21 mouse cellular contexts compared by ENCODE assay signal in genomic region chr5:44157760-44158159, GRCm38 (mm10). TPM values are rescaled to one million over a fixed set of nuclear protein-coding genes. Genes with fewer than 3 reads are reported as not detected.
DNase-seq lines count a peak whose midpoint lies in the region; ATAC-seq and TF ChIP-seq lines count a peak whose summit lies in the region.
"Had no signal": no experiment of that assay in that cellular context is flagged by ENCODE, and none has a peak within 500 bp of the region (broad histone marks: within the 10 kb centered on the region; RNA-seq: fewer than 3 reads in every experiment).

No protein-coding gene starts in this region.

- ATAC-seq in lung, postnatal 0 days: no peak
- peak; percentile 46 for ATAC-seq in intestine, embryonic 15.5 days
- 0 out of 2 replicates have a peak, but pooled peaks have one; percentile 44 for ATAC-seq in intestine, postnatal 0 days
- ATAC-seq: activated CD4-positive, CD25-positive, alpha-beta regulatory T cell, adult 4 months; forebrain, embryonic 13.5 days; forebrain, embryonic 15.5 days; Patski had no signal

- no peak overlapping the region for H3K4me3 ChIP-seq in lung, postnatal 0 days (ENCODE audit: low read depth, low read length)
- no peak overlapping the region for H3K4me3 ChIP-seq in intestine, embryonic 15.5 days (replicated peaks)
- no peak overlapping the region for H3K4me3 ChIP-seq in intestine, postnatal 0 days (ENCODE audit: low read depth, low read length)
- H3K4me3 ChIP-seq: embryonic facial prominence, embryonic 10.5 days; embryonic facial prominence, embryonic 12.5 days; forebrain, embryonic 13.5 days; forebrain, embryonic 15.5 days had no signal

- no peak for TF ChIP-seq CTCF in lung, postnatal 0 days (IDR thresholded peaks at IDR 0.05)
- TF ChIP-seq CTCF in intestine, postnatal 0 days (IDR thresholded peaks at IDR 0.05; ENCODE audit: low read depth): no peak

- H3K27ac ChIP-seq in lung, postnatal 0 days (ENCODE audit: low read length): no peak overlapping the region
- H3K27ac ChIP-seq in intestine, embryonic 15.5 days: no peak overlapping the region
- no peak overlapping the region for H3K27ac ChIP-seq in intestine, postnatal 0 days (ENCODE audit: low read depth, low read length)
- H3K27ac ChIP-seq: embryonic facial prominence, embryonic 10.5 days; embryonic facial prominence, embryonic 12.5 days; forebrain, embryonic 13.5 days; forebrain, embryonic 15.5 days had no signal

- no peaks in the 10 kb centered on the region for H3K9me3 ChIP-seq in lung, postnatal 0 days (ENCODE audit: low read length)
- no peaks in the 10 kb centered on the region for H3K9me3 ChIP-seq in intestine, embryonic 15.5 days
- H3K9me3 ChIP-seq in intestine, postnatal 0 days (ENCODE audit: control insufficient read depth): no peaks in the 10 kb centered on the region
- H3K9me3 ChIP-seq: embryonic facial prominence, embryonic 10.5 days; embryonic facial prominence, embryonic 12.5 days; forebrain, embryonic 13.5 days; forebrain, embryonic 15.5 days had no signal

- no peaks in the 10 kb centered on the region for H3K36me3 ChIP-seq in lung, postnatal 0 days (ENCODE audit: insufficient read depth, low read length)
- no peaks in the 10 kb centered on the region for H3K36me3 ChIP-seq in intestine, embryonic 15.5 days
- H3K36me3 ChIP-seq in intestine, postnatal 0 days (ENCODE audit: control insufficient read depth, insufficient read depth): no peaks in the 10 kb centered on the region
- H3K36me3 ChIP-seq: embryonic facial prominence, embryonic 10.5 days; embryonic facial prominence, embryonic 12.5 days; forebrain, embryonic 15.5 days had no signal

- DNase-seq in lung, postnatal 0 days (ENCODE audit: low spot score): no peak
- no peak for DNase-seq in lung, adult 18-20 months
- DNase-seq in layer of hippocampus, postnatal 25 days (ENCODE audit: extremely low spot score in 1 of 2, low spot score in 1 of 2): no peak
- DNase-seq in natural killer cell, adult 2 months (ENCODE audit: low spot score in 2 of 2): no peak
- DNase-seq: adrenal gland, adult 8-10 months; adrenal gland, postnatal 14 days; adrenal gland, postnatal 36 days; cerebellum, adult 11-12 months; cerebellum, adult 2 months; cerebellum, adult 9-10 months; cerebellum, postnatal 10 days; cerebellum, postnatal 25 days had no signal

- WGBS in lung, postnatal 0 days: 63% methylated on average over 6 of the region's 6 CpGs
- WGBS in intestine, embryonic 15.5 days: 50% methylated on average over 6 of the region's 6 CpGs
- WGBS in intestine, postnatal 0 days: 31% methylated on average over 6 of the region's 6 CpGs

- no peak overlapping the region for H3K4me2 ChIP-seq in lung, postnatal 0 days (replicated peaks; ENCODE audit: low read depth, low read length)
- H3K4me2 ChIP-seq in intestine, embryonic 15.5 days (replicated peaks): no peak overlapping the region
- H3K4me2 ChIP-seq in intestine, postnatal 0 days (replicated peaks; ENCODE audit: low read depth): no peak overlapping the region
- H3K4me2 ChIP-seq: embryonic facial prominence, embryonic 12.5 days; forebrain, embryonic 13.5 days; forebrain, embryonic 15.5 days had no signal

- H3K27me3 ChIP-seq in lung, postnatal 0 days (replicated peaks; ENCODE audit: insufficient read depth, low read length): no peaks in the 10 kb centered on the region
- H3K27me3 ChIP-seq in intestine, embryonic 15.5 days (replicated peaks): no peaks in the 10 kb centered on the region
- H3K27me3 ChIP-seq in intestine, postnatal 0 days (replicated peaks; ENCODE audit: control insufficient read depth, insufficient read depth, low read length): no peaks in the 10 kb centered on the region
- H3K27me3 ChIP-seq: embryonic facial prominence, embryonic 12.5 days; forebrain, embryonic 13.5 days; forebrain, embryonic 15.5 days; Patski had no signal

- no peak overlapping the region for H3K9ac ChIP-seq in lung, postnatal 0 days (replicated peaks; ENCODE audit: low read depth)
- no peak overlapping the region for H3K9ac ChIP-seq in intestine, embryonic 15.5 days
- no peak overlapping the region for H3K9ac ChIP-seq in intestine, postnatal 0 days (ENCODE audit: low read depth, low read length)
- H3K9ac ChIP-seq: embryonic facial prominence, embryonic 12.5 days; forebrain, embryonic 13.5 days; forebrain, embryonic 15.5 days had no signal

- H3K4me1 ChIP-seq in lung, postnatal 0 days (ENCODE audit: insufficient read depth, low read depth, low read length): peaks cover 3% of the 10 kb centered on the region; the same call in 1 of the 2 replicates
- 0 out of 2 replicates have a peak, but pooled peaks cover 5% of the 10 kb centered on the region for H3K4me1 ChIP-seq in intestine, embryonic 15.5 days (replicated peaks)
- H3K4me1 ChIP-seq in intestine, postnatal 0 days (replicated peaks; ENCODE audit: control insufficient read depth, insufficient read depth, low read length): peaks cover 9% of the 10 kb centered on the region
- H3K4me1 ChIP-seq: embryonic facial prominence, embryonic 10.5 days; embryonic facial prominence, embryonic 12.5 days; forebrain, embryonic 13.5 days; forebrain, embryonic 15.5 days had no signal

- peak; percentile 83 for TF ChIP-seq EP300 in lung, postnatal 0 days (IDR thresholded peaks at IDR 0.05)

RNA-seq across cellular contexts. Expression of gene Prom1, which starts 55.9 kb away (rescaled TPM):
- 22.8 and 22.9 TPM in 2 replicates for polyA plus RNA-seq in lung, postnatal 0 days (2015; fragmentation: Nextera tagmentation; extraction: Ambion mirVana)
- polyA plus RNA-seq in intestine, embryonic 15.5 days (2015; fragmentation: Nextera tagmentation; extraction: Ambion mirVana): 38.2 and 39.6 TPM in 2 replicates
- polyA plus RNA-seq in intestine, postnatal 0 days (2015; fragmentation: Nextera tagmentation; extraction: Ambion mirVana): 14.0 and 14.5 TPM in 2 replicates
- 10 to 100 TPM; 22.3 to 27.0 TPM for total RNA-seq in layer of hippocampus, postnatal 25 days (2021)
- polyA plus RNA-seq: C2C12 had no signal
